Mouse (Mus musculus) heart, postnatal 36 days (tissue): ENCODE data around the gene Eif2d. TPM values are rescaled to one million over a fixed set of nuclear protein-coding genes. Genes with fewer than 3 reads are reported as not detected.

Experiments used
- DNase-seq, 2 experiments: peaks; one replicate each; pipeline ENCODE4 v3.0.0; 2021 to 2022
- intact Hi-C: fragments of 180-260 bp; cut with DNase I; formaldehyde crosslinking; loops from one replicate; pipeline ENCODE4 v1.15.1; 2025
- total RNA-seq, 2 experiments: library from RNA; stranded (reverse); gene quantifications; 2 replicates each; pipeline ENCODE4 v1.2.3; 2021

The Eif2d gene
- total RNA-seq, 2 experiments from 2014 or later, result 34.0 to 39.3 TPM

GRCm38 (mm10) chr1:131208081-131208480 lies 55.1 kb downstream of the Eif2d start:
- intact Hi-C loops, result no loop called here
- no peak for DNase-seq

- intact Hi-C loops, result no loop called here
- DNase-seq, result no peak
Measured at GRCm38 (mm10) chr1:131208800-131209199, 55.8 kb downstream of the Eif2d start.

- intact Hi-C loops, result no loop called here
Measured at GRCm38 (mm10) chr1:131209971-131210426, 57.0 kb downstream of the Eif2d start.

GRCm38 (mm10) chr1:131211655-131212054 lies 58.7 kb downstream of the Eif2d start:
- intact Hi-C loops, result no loop called here
- no peak for DNase-seq

More at GRCm38 (mm10) chr1:131209971-131210426, 57.0 kb downstream of the Eif2d start:
- no peak for DNase-seq

GRCm38 (mm10) chr1:131212956-131213355 lies 60.0 kb downstream of the Eif2d start:
- intact Hi-C loops, result no loop called here
- DNase-seq, result no peak

- intact Hi-C loops, result no loop called here
- no peak for DNase-seq
Measured at GRCm38 (mm10) chr1:131213361-131213760, 60.4 kb downstream of the Eif2d start.

GRCm38 (mm10) chr1:131218933-131219332 lies 66.0 kb downstream of the Eif2d start:
- intact Hi-C loops, result no loop called here
- DNase-seq, result no peak

- intact Hi-C loops, result no loop called here
- DNase-seq, result no peak
Measured at GRCm38 (mm10) chr1:131221822-131222590, 69.0 kb downstream of the Eif2d start.

GRCm38 (mm10) chr1:131223345-131223744 lies 70.4 kb downstream of the Eif2d start:
- no peak for DNase-seq
- intact Hi-C loops, result no loop called here

- intact Hi-C loops, result no loop called here
- DNase-seq, result no peak
Measured at GRCm38 (mm10) chr1:131224848-131225471, 72.0 kb downstream of the Eif2d start.

- intact Hi-C loops, result no loop called here
Measured at GRCm38 (mm10) chr1:131228225-131228624, 75.2 kb downstream of the Eif2d start.

GRCm38 (mm10) chr1:131228659-131229058 lies 75.7 kb downstream of the Eif2d start:
- DNase-seq, result no peak
- intact Hi-C loops, result no loop called here

More at GRCm38 (mm10) chr1:131228225-131228624, 75.2 kb downstream of the Eif2d start:
- DNase-seq, result no peak

- no peak for DNase-seq
- intact Hi-C loops, result no loop called here
Measured at GRCm38 (mm10) chr1:131233527-131233926, 80.5 kb downstream of the Eif2d start.

GRCm38 (mm10) chr1:131236077-131236476 lies 83.1 kb downstream of the Eif2d start:
- DNase-seq, result no peak
- intact Hi-C loops, result no loop called here

Other genes with a start within 250 kb of the Eif2d start
- gene Il20, start 241.7 kb upstream of the Eif2d start, total RNA-seq, result not detected
- not detected for gene Il19, start 213.1 kb upstream of the Eif2d start, total RNA-seq
- gene Il10, start 133.3 kb upstream of the Eif2d start, total RNA-seq, result not detected
- 100 to 1,000 TPM; 292 to 300 TPM for gene Mapkapk2, start 55.4 kb upstream of the Eif2d start, total RNA-seq
- gene Dyrk3, start 14.8 kb upstream of the Eif2d start, total RNA-seq, result under 1 TPM; 0.14 to 0.33 TPM
- gene Rassf5, start 92.1 kb downstream of the Eif2d start, total RNA-seq, result 1 to 10 TPM; 1.7 to 1.8 TPM
- 1 to 10 TPM in 1 of 2 experiments, under 1 TPM in 1; 0.89 to 1.6 TPM for gene Ikbke, start 126.4 kb downstream of the Eif2d start, total RNA-seq